Mouse (Mus musculus): ENCODE measurements around the gene Khsrp. TPM values are rescaled to one million over a fixed set of nuclear protein-coding genes. Genes with fewer than 3 reads are reported as not detected.

The Khsrp gene
- polyA plus RNA-seq, 1 experiment from 2014 or later: 35.6 TPM

- H3K4me3 ChIP-seq (replicated peaks; ENCODE audit: low read depth, low read length): no peak overlapping the region
- 92% methylated on average over 7 of the region's 7 CpGs for WGBS
- no peak overlapping the region for H3K27ac ChIP-seq
- no peak overlapping the region for H3K4me2 ChIP-seq (ENCODE audit: low read length)
- no peak for TF ChIP-seq CTCF (IDR thresholded peaks at IDR 0.05; ENCODE audit: low read depth)
- ATAC-seq (replicated peaks; ENCODE audit: low FRiP score, low read depth) (no peak), DNase-seq (ENCODE audit: low spot score) (no peak)
- no peaks in the 10 kb centered on the region for H3K27me3 ChIP-seq (ENCODE audit: insufficient read depth, low read length)
- H3K9me3 ChIP-seq (replicated peaks; ENCODE audit: low read length): no peaks in the 10 kb centered on the region
- H3K36me3 ChIP-seq (ENCODE audit: insufficient read depth, low read length): peaks cover 54% of the 10 kb centered on the region
- H3K4me1 ChIP-seq (replicated peaks; ENCODE audit: insufficient read depth, low read length): no peaks in the 10 kb centered on the region
- H3K9ac ChIP-seq (ENCODE audit: low read depth, low read length): no peak overlapping the region
These were observed 27.3 kb downstream of the Khsrp start for GRCm38 (mm10) chr17:57003994-57004393.

DNA sequence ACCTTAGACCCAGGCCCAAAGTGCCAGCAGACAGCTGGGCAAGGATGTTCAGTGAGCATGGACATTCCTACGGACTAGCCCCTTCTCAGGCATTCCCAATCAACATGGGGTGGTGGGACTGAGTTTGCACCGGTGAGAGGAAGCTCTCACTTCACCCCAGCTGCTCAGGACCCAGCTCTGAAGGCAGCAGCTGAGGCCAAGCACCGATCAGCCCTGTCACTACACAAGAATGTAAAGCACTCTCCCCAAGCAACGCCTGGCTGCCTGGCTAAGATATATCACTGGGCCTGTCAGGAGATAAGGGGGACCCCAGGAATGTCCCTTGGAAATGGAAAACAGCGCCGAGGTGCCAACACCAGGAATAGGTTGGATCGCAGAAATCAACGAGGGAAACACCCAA lies 30.1 kb downstream of the Khsrp start:
- DNase-seq (ENCODE audit: low spot score): no peak
- WGBS: 62% methylated on average over 8 of the region's 8 CpGs
- peaks cover 34% of the 10 kb centered on the region for H3K36me3 ChIP-seq (ENCODE audit: insufficient read depth, low read length)

DNA sequence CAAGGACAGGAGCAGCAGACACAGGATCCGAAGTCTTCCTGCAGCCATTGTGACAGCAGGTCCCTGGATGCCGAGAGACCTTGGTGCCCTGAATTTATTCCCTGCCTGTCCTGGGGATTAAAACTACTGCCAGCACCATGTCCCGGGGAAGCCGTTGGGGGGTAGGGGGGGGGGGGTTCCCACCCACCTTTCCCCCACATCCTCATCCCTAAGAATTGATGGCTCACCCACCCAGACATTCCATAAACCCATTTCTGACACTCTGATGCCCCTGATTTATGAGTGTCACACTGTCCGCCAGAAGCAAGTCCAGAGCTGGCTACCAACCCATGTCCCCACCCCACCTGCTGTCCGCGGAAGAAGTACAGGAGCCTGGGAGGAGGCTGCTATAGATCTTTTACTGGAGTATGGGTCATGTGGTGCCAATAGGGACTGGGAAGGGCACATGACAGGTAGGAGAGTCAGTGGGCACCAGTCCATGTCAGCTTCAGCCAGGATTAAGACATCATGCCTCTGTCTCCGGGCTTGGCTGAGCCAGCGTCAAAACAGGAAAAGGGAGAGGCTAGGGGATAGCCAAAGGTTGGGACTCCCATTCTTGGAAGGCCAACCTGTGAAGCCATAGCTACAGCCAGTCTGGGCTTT lies 31.2 kb downstream of the Khsrp start, which contains the start of gene Pspn:
Pspn (minus strand) TSS at position 51 of the 642 bp plus-strand sequence.
- Histone ChIP-seq H3K9ac (ENCODE audit: low read depth, low read length) (no peak within 1 kb of the TSS), H3K9me3 (replicated peaks; ENCODE audit: low read length) (no peaks in the 10 kb centered on the region), H3K4me3 (replicated peaks; ENCODE audit: low read depth, low read length) (no peak within 1 kb of the TSS), H3K4me2 (ENCODE audit: low read length) (no peak within 1 kb of the TSS), H3K27me3 (ENCODE audit: insufficient read depth, low read length) (no peaks in the 10 kb centered on the region), H3K4me1 (replicated peaks; ENCODE audit: insufficient read depth, low read length) (peaks cover 8% of the 10 kb centered on the region; the same call in 1 of the 2 replicates), H3K36me3 (ENCODE audit: insufficient read depth, low read length) (peaks cover 33% of the 10 kb centered on the region), H3K27ac (no peak within 1 kb of the TSS)
- no peak for TF ChIP-seq CTCF (IDR thresholded peaks at IDR 0.05; ENCODE audit: low read depth)
- 80% methylated on average over 9 of the region's 9 CpGs for WGBS
- DNase-seq (ENCODE audit: low spot score) (no peak), ATAC-seq (replicated peaks; ENCODE audit: low FRiP score, low read depth) (no peak)

More for the DNA sequence above, 30.1 kb downstream of the Khsrp start:
- Histone ChIP-seq H3K4me1 (replicated peaks; ENCODE audit: insufficient read depth, low read length) (peaks cover 8% of the 10 kb centered on the region; the same call in 1 of the 2 replicates), H3K4me3 (replicated peaks; ENCODE audit: low read depth, low read length) (no peak overlapping the region), H3K27me3 (ENCODE audit: insufficient read depth, low read length) (no peaks in the 10 kb centered on the region), H3K9me3 (replicated peaks; ENCODE audit: low read length) (no peaks in the 10 kb centered on the region), H3K4me2 (ENCODE audit: low read length) (no peak overlapping the region), H3K27ac (no peak overlapping the region), H3K9ac (ENCODE audit: low read depth, low read length) (no peak overlapping the region)
- no peak for TF ChIP-seq CTCF (IDR thresholded peaks at IDR 0.05; ENCODE audit: low read depth)
- no peak for ATAC-seq (replicated peaks; ENCODE audit: low FRiP score, low read depth)

DNA sequence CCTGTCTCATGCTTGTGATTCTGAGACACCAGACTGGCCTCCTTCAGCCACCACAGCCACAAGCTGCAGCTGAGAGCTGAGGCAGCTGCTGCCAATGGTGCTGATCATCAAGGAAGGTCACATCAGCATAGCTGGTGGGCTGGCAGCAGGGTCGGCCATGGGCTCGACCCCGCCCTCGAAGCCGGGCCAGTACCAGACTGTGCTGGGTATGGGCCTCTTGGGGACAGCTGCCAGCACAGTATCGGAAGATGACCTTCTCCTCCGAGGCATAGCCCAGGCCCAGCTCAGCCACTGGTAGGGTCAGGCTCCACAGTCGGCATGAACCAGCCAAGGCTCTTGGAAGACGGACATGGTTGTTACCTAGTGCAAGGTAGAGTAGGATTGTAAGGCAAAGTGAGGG lies 31.9 kb downstream of the Khsrp start:
- WGBS: 95% methylated on average over 9 of the region's 9 CpGs
- no peak for ATAC-seq (replicated peaks; ENCODE audit: low FRiP score, low read depth)
- TF ChIP-seq CTCF (IDR thresholded peaks at IDR 0.05; ENCODE audit: low read depth): no peak

GRCm38 (mm10) chr17:56997029-56997667 lies 34.2 kb downstream of the Khsrp start, which contains the start of gene Alkbh7:
Alkbh7 (plus strand) TSS chr17:56997339.
- peak; percentile 99 for ATAC-seq (replicated peaks; ENCODE audit: low FRiP score, low read depth)
- under 1% methylated on average over 38 of the region's 38 CpGs for WGBS
- no peaks in the 10 kb centered on the region for H3K27me3 ChIP-seq (ENCODE audit: insufficient read depth, low read length)

More for the DNA sequence above, 31.9 kb downstream of the Khsrp start:
- Histone ChIP-seq H3K9ac (ENCODE audit: low read depth, low read length) (no peak overlapping the region), H3K27me3 (ENCODE audit: insufficient read depth, low read length) (no peaks in the 10 kb centered on the region), H3K27ac (no peak overlapping the region), H3K36me3 (ENCODE audit: insufficient read depth, low read length) (peaks cover 30% of the 10 kb centered on the region), H3K4me1 (replicated peaks; ENCODE audit: insufficient read depth, low read length) (peaks cover 8% of the 10 kb centered on the region; the same call in 1 of the 2 replicates), H3K4me2 (ENCODE audit: low read length) (no peak overlapping the region), H3K9me3 (replicated peaks; ENCODE audit: low read length) (no peaks in the 10 kb centered on the region), H3K4me3 (replicated peaks; ENCODE audit: low read depth, low read length) (no peak overlapping the region)
- DNase-seq (ENCODE audit: low spot score): no peak

GRCm38 (mm10) chr17:56996506-56996905 lies 34.8 kb downstream of the Khsrp start:
- ATAC-seq (replicated peaks; ENCODE audit: low FRiP score, low read depth) (no peak), DNase-seq (ENCODE audit: low spot score) (no peak)
- 73% methylated on average over 2 of the region's 2 CpGs for WGBS
- H3K4me1 ChIP-seq (replicated peaks; ENCODE audit: insufficient read depth, low read length): peaks cover 8% of the 10 kb centered on the region; the same call in 1 of the 2 replicates
- peaks cover 28% of the 10 kb centered on the region for H3K36me3 ChIP-seq (ENCODE audit: insufficient read depth, low read length)
- 0 out of 2 replicates have a peak overlapping the region, but pooled peaks have one; percentile 75 for H3K4me2 ChIP-seq (ENCODE audit: low read length)
- no peak overlapping the region for H3K4me3 ChIP-seq (replicated peaks; ENCODE audit: low read depth, low read length)
- TF ChIP-seq CTCF (IDR thresholded peaks at IDR 0.05; ENCODE audit: low read depth): no peak
- no peak overlapping the region for H3K9ac ChIP-seq (ENCODE audit: low read depth, low read length)
- H3K27me3 ChIP-seq (ENCODE audit: insufficient read depth, low read length): no peaks in the 10 kb centered on the region
- no peaks in the 10 kb centered on the region for H3K9me3 ChIP-seq (replicated peaks; ENCODE audit: low read length)
- no peak overlapping the region for H3K27ac ChIP-seq

More at GRCm38 (mm10) chr17:56997029-56997667, 34.2 kb downstream of the Khsrp start, which contains the start of gene Alkbh7:
- peak within 1 kb of the TSS; percentile 75 for H3K4me2 ChIP-seq (ENCODE audit: low read length)
- peak within 1 kb of the TSS; percentile 84 for H3K27ac ChIP-seq
- DNase-seq (ENCODE audit: low spot score): peak; percentile 100
- TF ChIP-seq CTCF (IDR thresholded peaks at IDR 0.05; ENCODE audit: low read depth): peak; percentile 89
- peak within 1 kb of the TSS; percentile 83 for H3K4me3 ChIP-seq (replicated peaks; ENCODE audit: low read depth, low read length)
- H3K36me3 ChIP-seq (ENCODE audit: insufficient read depth, low read length): peaks cover 28% of the 10 kb centered on the region
- peaks cover 8% of the 10 kb centered on the region; the same call in 1 of the 2 replicates for H3K4me1 ChIP-seq (replicated peaks; ENCODE audit: insufficient read depth, low read length)
- H3K9me3 ChIP-seq (replicated peaks; ENCODE audit: low read length): no peaks in the 10 kb centered on the region
- H3K9ac ChIP-seq (ENCODE audit: low read depth, low read length): peak within 1 kb of the TSS; percentile 72
